Mouse (Mus musculus) embryonic stem cell, embryonic (primary cell): ENCODE measurements at regions not wholly inside any gene's neighbourhood (a gene's known extent, or its start where the extent isn't known, plus 50 kb on each side); places are given as distances from the start of the nearest gene placed in this dataset.

Experiments used
- CTCF ChIA-PET, 4 experiments: fragments of 300-600 bp in 2 of 4; fragments of 350-600 bp in 2 of 4; sonication (Branson Sonifier 250); formaldehyde crosslinking; loops; one replicate each; lab custom pipeline; 2022; ENCODE audit warnings: inconsistent platforms in 2 of 4; lab: Charles Lee
- POLR2A ChIA-PET, 4 experiments: fragments of 300-600 bp in 2 of 4; fragments of 350-600 bp in 2 of 4; sonication (Branson Sonifier 250); formaldehyde crosslinking; loops; one replicate each; lab custom pipeline; 2022; ENCODE audit warnings: antibody characterized with exemption in 4 of 4, inconsistent platforms in 1 of 4; lab: Charles Lee

DNA sequence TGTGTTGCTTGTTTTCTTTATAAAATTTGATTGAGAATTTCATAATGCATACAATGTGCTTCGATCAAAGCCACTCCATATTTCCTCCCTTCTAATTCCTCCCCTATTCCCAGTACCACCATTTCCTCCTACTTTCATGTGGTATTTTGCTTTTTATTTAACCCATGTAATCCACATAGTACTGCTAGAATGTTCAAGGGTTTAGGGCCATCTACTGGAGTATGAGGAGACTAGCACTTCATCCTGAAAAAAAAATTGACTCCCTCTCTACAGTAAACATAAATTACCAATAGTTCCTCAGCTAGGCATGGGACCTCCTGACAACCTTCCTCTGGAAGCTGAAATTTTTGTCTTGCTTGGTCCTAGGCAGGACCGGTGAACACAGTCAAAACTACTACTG is 163.0 kb downstream of the Gpr165 start:
- ChIA-PET POLR2A (no interaction called here), CTCF (no interaction called here)

DNA sequence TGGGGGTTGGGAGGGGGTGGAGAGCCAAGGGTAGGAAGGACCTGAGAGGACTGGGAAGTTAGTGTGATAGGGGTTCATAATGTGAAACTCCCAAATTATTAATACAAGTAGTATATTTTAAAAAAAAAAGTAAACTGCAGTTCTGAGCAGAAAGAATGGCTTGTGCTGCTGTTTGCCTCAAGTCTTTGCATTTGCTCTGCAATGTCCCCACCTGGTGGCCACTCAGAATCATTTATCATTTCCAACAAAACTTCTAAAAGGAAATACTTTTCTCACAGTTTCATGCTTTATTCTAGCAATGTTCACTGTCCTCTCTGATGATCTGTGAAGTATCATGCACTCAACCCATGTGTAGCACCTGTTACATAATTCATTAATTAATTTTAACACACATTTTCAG is 165.5 kb downstream of the Gpr165 start:
- POLR2A ChIA-PET = no interaction called here
- CTCF ChIA-PET = no interaction called here

- CTCF ChIA-PET = no interaction called here
- POLR2A ChIA-PET = no interaction called here
Measured at GRCm38 (mm10) chrX:96879154-96879553, 165.9 kb downstream of the Gpr165 start.

DNA sequence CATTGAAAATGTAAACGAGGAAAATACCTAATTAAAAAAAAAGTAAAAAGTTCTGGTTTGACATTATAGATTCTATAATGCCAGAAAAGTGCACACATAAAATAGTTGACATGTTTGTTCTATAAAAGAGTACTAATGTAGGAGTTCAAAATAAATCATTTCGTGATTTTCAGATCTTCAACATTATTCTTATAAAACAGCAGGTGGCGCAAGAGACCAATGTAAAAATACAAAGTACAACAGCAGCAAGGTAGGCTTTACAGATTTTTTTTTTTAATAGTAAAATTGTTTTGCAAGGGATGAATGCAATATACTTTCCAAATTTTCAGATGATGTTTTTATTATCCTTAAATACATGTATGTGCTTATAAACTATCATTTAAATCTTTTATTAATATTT is 171.8 kb upstream of the Pgr15l start:
- POLR2A ChIA-PET = interaction anchor here in 1 of 4 experiments (0.6 kb wide), 1 partner anchor 477 kb away, joined by 6 read pairs; no protein-coding TSS in a partner anchor
- CTCF ChIA-PET = interaction anchor here in 1 of 4 experiments (0.6 kb wide), 3 partner anchors 27 to 531 kb away, joined by 5 to 9 read pairs (median 6); no protein-coding TSS in a partner anchor
